Mouse (Mus musculus) liver, embryonic 14.5 days (tissue): ENCODE measurements around the gene Cdkl4. TPM values are rescaled to one million over a fixed set of nuclear protein-coding genes. Genes with fewer than 3 reads are reported as not detected.

Experiments used
- ATAC-seq: fragments of 200-750 bp; cut with Nextera tagmentation; 2 replicates; pipeline ENCODE4 v1.8.0; 2017; ENCODE audit warnings: moderate number of reproducible peaks, mild to moderate bottlenecking, moderate library complexity; ENCODE audit not compliant: insufficient read depth
- DNase-seq, 3 experiments: peaks; one replicate each; pipeline ENCODE4 v3.0.0-alpha.2; 2012 to 2013; ENCODE audit warnings: low read depth in 3 of 3, low spot score in 3 of 3
- H3K27ac ChIP-seq: fragments of 300-500 bp; sonication (generic); 2 replicates; pipeline ENCODE4 v1.5.1; 2014; ENCODE audit warnings: moderate library complexity, mild to moderate bottlenecking, control low read depth, inconsistent platforms
- H3K27me3 ChIP-seq: fragments of 300-500 bp; sonication (generic); 2 replicates; pipeline ENCODE4 v1.6.1; 2014; ENCODE audit warnings: mild to moderate bottlenecking, low read length, moderate library complexity; ENCODE audit not compliant: control insufficient read depth, insufficient read depth
- H3K36me3 ChIP-seq: fragments of 300-500 bp; sonication (generic); replicated peaks from 2 replicates; pipeline ENCODE4 v1.6.1; 2014; ENCODE audit warnings: low read depth; ENCODE audit not compliant: control insufficient read depth, insufficient read depth
- H3K4me1 ChIP-seq, 2 experiments: fragments of 200-500 bp in 1 of 2; fragments of 300-500 bp in 1 of 2; sonication (generic) in 1 of 2; replicated peaks; 2 replicates each; pipeline ENCODE4 v1.6.1; 2012 to 2014; ENCODE audit warnings: antibody characterized with exemption in 1 of 2, inconsistent platforms in 1 of 2, low read length in 1 of 2; ENCODE audit not compliant: control insufficient read depth in 2 of 2, insufficient read depth in 2 of 2
- H3K4me2 ChIP-seq: fragments of 300-500 bp; sonication (generic); 2 replicates; pipeline ENCODE4 v1.6.1; 2014; ENCODE audit warnings: low read depth, mild to moderate bottlenecking, control low read depth, moderate library complexity
- H3K4me3 ChIP-seq, 2 experiments: fragments of 200-500 bp in 1 of 2; fragments of 300-500 bp in 1 of 2; sonication (generic) in 1 of 2; 2 replicates each; pipeline ENCODE4 v1.5.1; 2012 to 2014; ENCODE audit warnings: low read depth in 2 of 2, low read length in 2 of 2, mild to moderate bottlenecking in 2 of 2, control low read depth in 1 of 2, inconsistent platforms in 1 of 2, moderate library complexity in 1 of 2; ENCODE audit not compliant: insufficient read depth in 1 of 2
- H3K9ac ChIP-seq: fragments of 300-500 bp; sonication (generic); replicated peaks from 2 replicates; pipeline ENCODE4 v1.6.1; 2014; ENCODE audit warnings: mild to moderate bottlenecking, control low read depth, moderate library complexity
- H3K9me3 ChIP-seq: fragments of 300-500 bp; sonication (generic); 2 replicates; pipeline ENCODE4 v1.6.1; 2016; ENCODE audit warnings: low read length, mixed read lengths; ENCODE audit not compliant: control insufficient read depth
- CTCF ChIP-seq: IDR thresholded peaks from 2 replicates; pipeline ENCODE4 v1.5.1; 2016; ENCODE audit warnings: antibody characterized with exemption, low read depth, control low read depth
- EP300 ChIP-seq: IDR thresholded peaks from 2 replicates; pipeline ENCODE4 v1.6.1; 2016; ENCODE audit warnings: antibody characterized with exemption, low read depth
- WGBS: fragments of 180-500 bp; shearing (Covaris S2); extraction: QIAGEN DNeasy Blood & Tissue Kit; methylation state at CpG from one replicate; pipeline ENCODE4 v1.1.7; 2014; ENCODE audit not compliant: insufficient replicate concordance; 5-methylcytosine and 5-hydroxymethylcytosine counted together
- polyA plus RNA-seq, 2 experiments: library from polyadenylated mRNA; depleted of rRNA in 1 of 2; stranded (reverse) in 1 of 2; unstranded in 1 of 2; fragments of >200 nt; fragmentation: Nextera tagmentation in 1 of 2; extraction: Ambion mirVana in 1 of 2; gene quantifications; 2 replicates each; pipeline versions ENCODE4 v1.2.1 to v1.2.3; 2012 to 2014

The Cdkl4 gene
- polyA plus RNA-seq, 2 experiments = 0.09 to 0.13 TPM

DNA sequence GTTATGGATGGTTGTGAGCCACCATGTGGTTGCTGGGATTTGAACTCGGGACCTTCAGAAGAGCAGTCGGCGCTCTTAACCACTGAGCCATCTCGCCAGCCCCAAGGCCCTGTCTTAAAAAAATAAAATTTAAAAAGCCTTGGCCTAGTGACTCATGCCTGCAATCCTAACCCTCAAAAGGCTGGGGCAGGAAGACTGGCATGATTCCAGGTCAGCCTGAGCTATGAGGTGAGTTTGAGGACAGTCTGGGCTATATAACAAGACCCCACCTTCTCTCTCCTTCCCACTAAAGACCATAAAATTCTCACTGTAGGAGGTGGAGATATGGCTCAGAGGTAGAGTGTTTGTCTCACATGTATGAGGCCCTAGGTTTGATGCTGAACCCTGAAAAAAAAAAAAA is 85.3 kb downstream of the Cdkl4 start:
- H3K9me3 ChIP-seq = no peaks in the 10 kb centered on the region
- 74% methylated on average over 4 of the region's 4 CpGs for WGBS
- TF ChIP-seq EP300 = no peak
- no peak for TF ChIP-seq CTCF

GRCm38 (mm10) chr17:80490166-80490565 is 87.4 kb downstream of the Cdkl4 start:
- no peak for DNase-seq
- WGBS = 64% methylated on average over 5 of the region's 5 CpGs
- Histone ChIP-seq H3K9ac (no peak overlapping the region), H3K36me3 (no peaks in the 10 kb centered on the region), H3K4me1 (no peaks in the 10 kb centered on the region), H3K9me3 (no peaks in the 10 kb centered on the region), H3K27me3 (no peaks in the 10 kb centered on the region), H3K4me3 (no peak overlapping the region), H3K27ac (no peak overlapping the region), H3K4me2 (no peak overlapping the region)
- TF ChIP-seq CTCF (no peak), EP300 (no peak)
- no peak for ATAC-seq

More for the DNA sequence above, 85.3 kb downstream of the Cdkl4 start:
- H3K4me1 ChIP-seq = no peaks in the 10 kb centered on the region
- H3K4me3 ChIP-seq = no peak overlapping the region
- no peak overlapping the region for H3K4me2 ChIP-seq
- DNase-seq (no peak), ATAC-seq (no peak)
- no peaks in the 10 kb centered on the region for H3K36me3 ChIP-seq
- H3K9ac ChIP-seq = no peak overlapping the region
- no peaks in the 10 kb centered on the region for H3K27me3 ChIP-seq
- no peak overlapping the region for H3K27ac ChIP-seq

DNA sequence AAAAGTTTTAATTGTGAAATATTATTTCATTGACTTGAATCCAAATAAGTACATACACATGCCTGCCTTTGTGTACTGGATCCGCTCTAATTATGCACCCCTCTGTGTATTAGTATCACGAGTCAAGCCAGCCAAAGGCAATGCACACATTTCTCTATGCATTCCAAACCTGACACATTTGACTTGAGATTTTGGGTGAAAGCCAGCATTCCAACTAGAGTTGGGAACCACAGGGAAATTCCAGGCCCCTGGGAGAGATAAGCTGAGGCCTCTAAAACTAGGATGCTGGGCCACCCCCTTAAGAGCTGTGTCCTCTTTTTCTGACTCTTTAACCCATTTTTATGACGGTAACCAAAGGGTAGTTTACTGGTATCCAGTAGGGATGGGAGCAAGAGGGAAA is 88.7 kb downstream of the Cdkl4 start:
- no peaks in the 10 kb centered on the region for H3K4me1 ChIP-seq
- no peaks in the 10 kb centered on the region for H3K9me3 ChIP-seq
- no peak overlapping the region for H3K9ac ChIP-seq
- no peak for TF ChIP-seq EP300
- TF ChIP-seq CTCF = no peak
- H3K27ac ChIP-seq = no peak overlapping the region
- H3K4me2 ChIP-seq = no peak overlapping the region
- no peaks in the 10 kb centered on the region for H3K36me3 ChIP-seq
- 66% methylated on average over 3 of the region's 3 CpGs for WGBS
- no peaks in the 10 kb centered on the region for H3K27me3 ChIP-seq
- no peak overlapping the region for H3K4me3 ChIP-seq
- DNase-seq (no peak), ATAC-seq (no peak)

DNA sequence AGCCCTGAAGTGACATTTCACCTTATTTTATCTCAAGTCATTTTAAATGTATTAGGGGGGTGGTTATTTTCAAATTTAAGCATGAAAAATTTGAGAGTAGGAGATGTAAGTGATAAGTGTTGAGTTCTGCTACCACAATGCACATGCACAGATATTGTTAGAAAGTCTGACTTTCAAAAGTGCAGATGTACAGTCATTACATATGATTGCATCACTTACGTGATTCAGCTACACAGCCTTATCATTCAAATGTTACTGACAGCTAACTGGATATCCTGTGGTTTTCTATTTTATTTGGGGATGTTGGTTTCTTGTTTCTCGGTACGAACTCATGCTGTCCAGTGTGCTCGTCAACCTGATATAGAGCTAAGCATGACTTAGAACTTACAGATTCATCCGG is 92.5 kb downstream of the Cdkl4 start:
- no peak overlapping the region for H3K4me2 ChIP-seq
- H3K27ac ChIP-seq = no peak overlapping the region
- no peaks in the 10 kb centered on the region for H3K9me3 ChIP-seq
- no peak overlapping the region for H3K4me3 ChIP-seq
- H3K36me3 ChIP-seq = no peaks in the 10 kb centered on the region
- H3K27me3 ChIP-seq = no peaks in the 10 kb centered on the region
- H3K9ac ChIP-seq = no peak overlapping the region
- ATAC-seq (no peak), DNase-seq (no peak)
- WGBS = 39% methylated on average over 5 of the region's 5 CpGs
- peaks cover 12 to 15% of the 10 kb centered on the region in 2 experiments; a peak in 3 of 4 replicates for H3K4me1 ChIP-seq
- TF ChIP-seq EP300 = no peak
- TF ChIP-seq CTCF = no peak

- Histone ChIP-seq H3K9me3 (no peaks in the 10 kb centered on the region), H3K9ac (no peak overlapping the region; the same call in 1 of the 2 replicates), H3K4me3 (peak overlapping the region; percentile 67 to 94; a peak in 3 of 4 replicates), H3K4me2 (peak overlapping the region; percentile 88), H3K4me1 (peaks cover 27% of the 10 kb centered on the region in 2 experiments), H3K27ac (no peak overlapping the region), H3K27me3 (no peaks in the 10 kb centered on the region), H3K36me3 (no peaks in the 10 kb centered on the region)
- TF ChIP-seq CTCF (no peak), EP300 (no peak)
- DNase-seq (no peak), ATAC-seq (no peak)
- 39% methylated on average over 7 of the region's 7 CpGs for WGBS
Measured at GRCm38 (mm10) chr17:80480855-80481224, 96.8 kb downstream of the Cdkl4 start.
